Mouse (Mus musculus) E14TG2a.4 (cell line): ENCODE data around the gene Phc1.

Source experiments
- CTCF ChIP-seq: conservative IDR thresholded peaks from 2 replicates; pipeline ENCODE4 v1.5.1; 2014; ENCODE audit warnings: low read length
- NANOG ChIP-seq: IDR thresholded peaks from 2 replicates; pipeline ENCODE4 v1.6.1; 2014; ENCODE audit warnings: borderline replicate concordance, low read length, mixed read lengths

DNA sequence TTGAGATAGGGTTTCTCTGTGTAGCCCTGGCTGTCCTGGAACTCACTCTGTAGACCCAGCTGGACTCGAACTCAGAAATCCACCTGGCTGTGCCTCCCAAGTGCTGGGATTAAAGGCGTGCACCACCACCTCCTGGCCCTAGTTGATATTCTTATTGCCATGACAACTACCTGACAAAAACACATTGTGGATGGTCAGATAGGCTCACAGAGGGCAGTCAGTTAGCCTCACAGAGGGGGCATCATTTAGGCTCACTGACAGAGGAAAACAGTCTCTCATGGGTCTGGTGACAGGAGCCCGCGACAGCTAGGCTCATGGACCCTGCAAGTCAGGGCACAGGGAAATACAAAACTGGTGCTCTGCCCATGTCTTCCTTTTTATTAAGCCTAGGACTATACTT is 56.1 kb downstream of the Phc1 start:
- no peak for TF ChIP-seq CTCF
- no peak for TF ChIP-seq NANOG
